Mouse (Mus musculus) fibroblast of lung, adult 2 months (primary cell): ENCODE results near the gene Capn5.
A peak's percentile ranks its signal among the peaks of the same experiment; 100 is the strongest.

Experiments
- DNase-seq: peaks from one replicate; pipeline ENCODE4 v3.0.0-alpha.2; 2011; ENCODE audit warnings: low read depth

Capn5 gene

DNA sequence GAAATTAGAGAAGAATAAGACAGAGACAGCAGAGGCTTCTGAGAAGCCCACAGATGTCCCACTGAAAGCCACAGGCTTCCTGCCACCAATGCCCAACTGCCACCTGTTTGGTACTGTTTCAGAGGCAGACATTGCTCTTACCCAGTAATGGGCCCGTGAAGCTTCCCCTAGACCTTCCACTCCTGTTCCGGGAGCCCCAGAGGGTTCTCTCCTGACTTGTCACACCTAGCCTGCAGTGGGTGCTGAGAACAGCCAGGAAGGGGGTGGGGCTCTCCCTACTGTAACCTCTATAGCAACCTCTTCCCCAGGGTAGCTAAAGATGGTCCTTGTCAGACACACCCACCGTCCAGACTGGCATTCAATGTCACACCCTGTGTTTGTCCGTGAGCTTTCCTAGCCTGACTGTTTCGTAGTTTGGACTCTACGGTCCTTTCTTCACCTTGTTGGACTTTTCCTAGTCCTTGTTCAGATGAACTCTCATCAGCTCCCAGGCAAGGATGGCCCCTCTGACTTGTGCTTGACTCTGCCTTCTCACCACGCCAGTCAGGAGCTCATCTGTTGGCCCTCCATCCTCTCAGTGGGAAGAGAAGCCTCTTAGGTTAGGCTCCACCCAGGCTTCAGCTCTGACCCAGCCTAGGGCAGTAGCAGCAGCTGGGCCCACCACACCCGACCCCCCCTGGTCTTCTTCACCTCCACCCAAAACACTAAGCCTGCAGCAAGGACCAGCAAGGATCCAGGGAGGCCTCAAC lies 1.6 kb downstream of the Capn5 start:
- DNase-seq, result no peak

DNA sequence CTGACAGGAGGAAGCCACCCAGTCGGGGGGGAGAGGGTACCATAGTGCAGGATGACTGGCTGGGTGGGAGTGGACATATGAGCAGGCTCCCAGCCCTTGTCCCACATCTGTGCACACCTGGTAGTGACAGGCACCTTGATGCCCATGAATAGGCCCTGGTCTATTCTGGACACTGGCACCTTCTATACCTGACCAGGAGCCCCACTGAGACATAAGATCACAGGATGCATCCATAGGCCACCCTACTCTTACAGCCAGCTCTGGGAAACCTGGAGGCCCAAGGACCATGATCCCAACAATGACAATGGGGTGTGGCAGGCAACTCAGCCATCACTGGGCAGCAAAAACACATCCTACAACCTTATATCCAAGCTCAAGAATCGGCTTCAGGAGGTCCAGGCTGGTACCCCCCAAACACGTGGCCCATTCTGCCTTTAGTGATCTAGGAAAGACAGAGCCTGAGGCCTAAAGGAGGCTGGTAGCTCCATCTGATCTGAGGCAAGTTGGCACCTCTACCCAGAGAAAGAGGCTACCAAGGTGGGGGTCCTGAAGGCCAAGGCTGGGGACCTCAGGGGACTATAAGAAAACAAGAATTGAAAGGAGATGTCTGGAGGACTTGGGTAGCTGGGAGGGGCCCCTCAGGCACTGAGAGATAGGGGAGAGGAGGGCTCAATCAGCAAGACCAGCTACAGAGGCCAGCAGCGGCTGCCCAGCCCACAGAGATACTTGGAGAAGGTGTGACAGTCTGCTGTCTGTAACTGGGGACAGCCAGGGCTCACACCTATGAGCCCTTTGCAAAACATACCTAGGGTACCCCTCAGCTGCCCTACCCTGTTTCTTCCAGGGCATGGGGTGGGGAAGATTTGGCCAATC lies 3.0 kb downstream of the Capn5 start:
- DNase-seq, result no peak

DNA sequence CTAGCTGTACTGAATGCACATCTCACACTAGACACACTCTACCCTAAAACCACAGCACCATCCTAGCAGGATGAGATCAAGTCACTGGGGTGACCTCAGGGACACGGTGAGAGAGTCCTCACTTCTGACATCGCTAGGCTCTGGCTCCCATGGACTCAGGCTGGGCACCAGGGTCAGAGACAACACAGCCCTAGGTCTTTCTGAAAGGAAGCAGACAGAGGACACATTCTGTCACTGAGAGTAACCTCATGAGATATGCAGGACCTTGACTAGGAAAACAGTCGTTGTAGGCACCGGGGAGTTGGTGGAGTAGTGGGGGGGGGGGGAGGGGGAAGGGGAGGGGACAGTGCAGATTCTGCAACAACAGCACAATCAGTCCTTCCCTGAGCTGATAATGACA lies 4.7 kb downstream of the Capn5 start:
- DNase-seq, result no peak

DNA sequence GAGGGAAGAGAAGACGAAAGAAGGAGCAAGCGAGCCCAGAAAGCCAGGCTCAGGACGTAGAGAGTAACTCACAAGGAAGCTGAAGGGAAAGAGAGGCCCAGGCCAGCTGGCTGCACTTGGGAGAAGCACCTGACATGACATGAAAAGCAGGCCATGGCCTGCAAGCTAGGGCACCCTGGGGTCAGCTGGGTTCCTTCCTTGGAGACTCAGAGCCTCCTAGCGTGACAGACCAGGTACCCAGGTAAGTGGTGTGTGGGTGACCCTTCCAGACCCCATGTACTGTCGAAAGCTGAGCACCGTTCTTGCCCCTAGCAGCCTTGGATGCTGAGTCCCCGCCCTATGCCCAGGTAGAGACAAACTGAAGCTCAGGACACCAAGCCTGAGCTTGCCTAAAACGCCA lies 5.4 kb downstream of the Capn5 start:
- DNase-seq, result no peak

DNA sequence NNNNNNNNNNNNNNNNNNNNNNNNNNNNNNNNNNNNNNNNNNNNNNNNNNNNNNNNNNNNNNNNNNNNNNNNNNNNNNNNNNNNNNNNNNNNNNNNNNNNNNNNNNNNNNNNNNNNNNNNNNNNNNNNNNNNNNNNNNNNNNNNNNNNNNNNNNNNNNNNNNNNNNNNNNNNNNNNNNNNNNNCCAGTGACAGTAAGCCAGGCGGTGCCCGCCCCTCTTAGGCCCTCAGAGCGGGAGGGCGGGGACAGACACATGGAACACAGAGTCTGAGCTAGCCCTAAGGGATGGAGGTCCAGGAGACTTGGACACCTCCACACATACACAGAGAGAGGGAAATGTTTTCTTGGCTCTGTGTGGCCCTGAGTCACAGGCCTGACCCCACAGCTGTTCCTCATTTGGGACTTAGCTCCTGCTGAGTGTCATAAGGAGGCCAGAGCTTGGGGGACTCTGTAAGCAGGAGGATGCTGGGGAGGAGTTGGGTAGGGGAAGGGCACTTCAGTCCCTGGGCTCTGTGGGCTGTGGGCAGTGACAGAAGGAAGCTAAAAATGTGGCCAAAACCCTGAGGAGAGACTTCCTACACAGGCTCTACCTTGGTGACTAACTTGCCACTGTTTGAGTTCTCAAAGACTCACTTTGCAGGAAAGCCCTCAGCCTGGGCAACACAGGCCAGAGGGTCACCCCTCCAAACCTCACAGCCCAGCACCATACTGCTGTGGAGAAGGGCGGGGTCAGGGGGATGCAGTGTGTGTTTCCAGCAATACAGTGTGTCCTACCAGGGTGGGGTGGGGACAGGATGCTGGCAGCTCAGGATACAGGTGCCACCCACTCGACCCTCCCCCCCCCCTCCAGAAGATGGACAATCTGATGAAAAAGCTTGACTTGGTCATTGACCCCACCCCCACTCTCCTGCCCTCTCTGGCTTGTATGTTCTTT lies 6.7 kb downstream of the Capn5 start:
- DNase-seq, result peak; percentile 95

DNA sequence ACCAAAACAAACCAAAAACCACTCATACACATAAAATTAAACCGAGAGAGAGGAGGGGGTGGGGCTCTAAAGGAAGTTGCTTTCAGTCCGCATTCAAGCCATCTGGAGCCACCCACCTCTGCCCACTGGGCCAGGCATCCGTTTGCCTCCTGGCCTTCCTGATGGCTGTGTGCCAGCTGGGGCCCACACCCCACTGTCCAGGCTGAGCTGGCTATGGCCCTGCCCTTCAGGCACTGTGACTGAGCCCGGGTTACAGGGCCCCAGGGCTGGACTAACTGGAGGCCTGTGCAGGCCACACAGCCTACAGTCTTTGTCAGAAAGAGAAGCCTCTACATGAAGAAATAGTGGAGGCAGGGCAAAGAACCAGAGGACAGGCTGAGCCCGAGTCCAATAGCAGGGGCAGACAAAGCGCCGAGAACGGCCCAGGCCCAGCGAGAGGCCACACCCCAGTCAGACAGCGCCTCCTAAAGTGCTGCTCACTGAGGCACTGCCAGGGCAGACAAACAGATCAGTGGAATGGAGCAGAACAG lies 13.0 kb downstream of the Capn5 start:
- no peak for DNase-seq

DNA sequence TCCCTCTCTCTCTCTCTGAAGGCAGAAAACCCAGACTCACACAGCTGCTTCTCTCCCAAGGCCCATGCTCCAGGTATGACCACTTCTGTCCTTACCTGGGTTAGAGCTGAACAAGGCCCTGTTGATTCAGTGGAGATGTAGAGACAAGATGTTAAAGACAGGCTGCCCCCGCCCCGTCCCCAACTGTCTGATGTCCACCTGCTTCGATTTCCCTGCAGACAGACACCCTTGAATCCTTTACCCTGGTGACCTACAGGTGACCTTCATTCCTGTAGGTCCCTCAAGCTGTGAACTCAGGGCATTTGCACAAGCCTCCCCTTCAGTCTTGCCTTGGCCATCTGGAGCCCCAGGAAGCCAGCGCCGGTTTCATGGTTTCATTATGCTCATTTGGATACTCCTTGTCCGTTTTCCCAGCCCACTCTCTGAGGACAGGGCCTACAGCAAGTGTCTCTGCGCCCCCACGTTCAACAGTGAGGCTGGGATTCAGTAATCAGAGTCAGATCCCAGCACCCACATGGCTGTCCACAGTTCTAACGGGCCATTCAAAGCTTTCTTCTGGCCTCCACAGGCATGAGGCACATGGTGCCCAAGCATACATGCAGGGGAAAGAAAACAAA lies 13.6 kb downstream of the Capn5 start:
- no peak for DNase-seq

DNA sequence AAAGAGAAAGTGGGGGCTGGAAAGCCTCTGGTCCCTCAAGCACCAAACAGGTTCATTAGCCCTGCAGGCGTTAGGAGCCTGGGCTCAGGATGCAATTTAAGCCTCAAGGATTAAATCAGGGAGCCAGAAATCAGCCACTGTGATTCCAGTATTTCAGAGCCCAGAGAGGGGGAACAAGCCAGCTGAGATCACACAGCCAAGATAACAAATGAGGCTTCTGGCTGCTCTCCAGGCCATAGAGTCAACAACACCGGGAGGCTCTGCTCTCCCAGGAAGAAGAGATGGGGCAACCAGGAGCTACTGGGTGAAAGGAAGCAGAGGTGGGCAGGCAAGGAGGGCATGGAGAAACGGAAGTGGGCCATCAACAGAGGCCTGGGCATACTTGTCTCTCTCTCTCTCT lies 14.4 kb downstream of the Capn5 start:
- no peak for DNase-seq

DNA sequence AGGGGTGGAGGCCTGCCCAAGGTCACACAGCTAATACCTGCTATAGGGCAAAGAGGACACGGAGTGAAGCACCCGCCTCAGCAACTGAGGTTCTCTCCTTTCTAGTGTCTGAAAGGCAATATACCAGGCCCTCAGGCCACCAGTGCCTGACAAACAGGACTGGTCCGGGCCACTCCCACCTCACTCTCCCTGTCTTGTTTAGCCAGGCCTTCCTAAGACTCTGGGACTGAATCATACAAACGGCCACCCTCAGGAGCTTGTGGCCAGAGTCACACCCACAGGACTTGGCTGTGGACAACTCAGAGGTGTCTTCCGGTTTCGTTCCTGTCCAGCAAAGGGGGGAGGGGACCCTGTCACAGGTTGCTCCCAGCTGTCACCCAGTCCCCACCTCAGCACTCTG lies 15.8 kb downstream of the Capn5 start:
- DNase-seq, result no peak

DNA sequence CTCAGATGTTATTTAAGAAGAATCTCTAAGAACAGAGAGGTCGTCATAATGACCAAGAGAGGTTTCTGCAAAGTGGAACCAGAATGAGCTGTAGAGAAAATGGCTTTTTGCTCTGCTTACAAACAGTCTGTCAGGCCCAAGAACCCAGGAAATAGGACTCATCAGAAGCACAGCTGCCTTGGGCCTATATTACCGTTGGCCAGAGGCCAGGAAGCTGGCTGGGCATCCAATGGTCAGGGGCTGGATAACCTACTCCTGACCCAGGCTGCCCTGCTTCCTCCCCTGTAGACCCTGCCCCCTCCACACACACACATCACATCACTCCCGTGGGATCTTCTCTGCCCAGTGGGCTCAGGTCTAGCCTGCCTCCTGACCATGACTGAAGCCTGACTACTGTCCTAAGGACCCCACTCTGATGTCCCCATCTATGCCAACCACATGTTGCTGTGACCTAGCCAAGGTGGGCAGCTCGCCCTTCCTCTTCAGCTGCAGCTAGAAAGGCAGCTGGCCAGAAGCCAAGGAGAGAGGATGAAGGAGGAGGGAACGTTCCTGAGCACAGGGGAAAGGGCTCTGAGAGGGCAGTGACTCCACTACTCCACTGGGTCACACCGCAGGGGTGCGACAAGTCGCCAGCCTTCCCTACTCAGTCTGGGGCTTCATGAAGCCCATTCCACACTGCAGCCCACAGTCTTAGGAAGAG lies 17.9 kb downstream of the Capn5 start:
- DNase-seq, result no peak

DNA sequence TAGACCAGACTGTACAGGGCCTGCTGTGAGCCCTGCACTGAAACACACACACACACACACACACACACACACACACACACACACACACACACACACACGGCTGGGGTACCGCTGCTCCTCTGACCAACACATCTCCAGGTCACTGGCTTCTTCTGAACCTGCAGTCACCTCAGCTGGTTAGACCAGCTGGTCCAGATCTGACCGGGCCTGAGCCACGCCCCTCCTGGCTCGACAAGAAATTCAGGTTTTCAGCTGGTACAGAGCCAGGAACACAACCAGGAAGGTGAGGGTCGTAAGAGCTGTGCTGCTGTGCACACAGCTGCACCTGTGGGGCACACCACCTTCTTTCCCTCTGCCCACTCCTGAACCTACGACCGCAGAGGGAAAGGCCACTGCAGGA lies 19.6 kb downstream of the Capn5 start:
- DNase-seq, result no peak

DNA sequence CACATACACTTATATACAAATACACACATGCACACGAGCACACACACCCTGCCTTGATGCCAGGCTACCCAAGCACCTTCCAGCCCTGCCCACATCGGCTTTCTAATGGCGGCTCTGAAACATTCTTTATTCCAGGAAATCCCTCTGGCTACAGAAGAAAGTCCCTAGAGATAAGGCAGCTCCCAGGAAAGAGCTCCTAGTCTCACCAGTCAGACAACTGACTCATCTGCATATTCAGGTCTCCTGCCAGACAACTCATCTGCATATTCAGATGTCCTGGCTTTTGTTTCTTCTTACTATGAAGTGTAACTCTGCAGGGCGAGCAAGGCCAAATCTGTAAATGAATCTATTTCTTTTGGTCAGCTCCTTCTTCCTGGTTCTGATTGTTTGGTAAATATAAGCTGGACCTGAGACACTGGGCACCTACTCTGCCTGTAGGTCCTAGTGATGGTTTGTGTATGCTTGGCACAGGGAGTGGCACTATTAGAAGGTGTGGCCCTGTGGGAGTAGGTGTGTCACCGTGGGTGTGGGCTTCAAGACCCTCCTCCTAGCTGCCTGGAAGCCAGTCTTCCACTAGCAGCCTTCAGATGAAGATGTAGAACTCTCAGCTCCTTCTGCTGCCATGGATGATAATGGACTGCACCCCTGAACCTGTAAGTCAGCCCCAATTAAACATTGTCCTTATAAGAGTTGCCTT lies 20.3 kb downstream of the Capn5 start:
- DNase-seq, result no peak

DNA sequence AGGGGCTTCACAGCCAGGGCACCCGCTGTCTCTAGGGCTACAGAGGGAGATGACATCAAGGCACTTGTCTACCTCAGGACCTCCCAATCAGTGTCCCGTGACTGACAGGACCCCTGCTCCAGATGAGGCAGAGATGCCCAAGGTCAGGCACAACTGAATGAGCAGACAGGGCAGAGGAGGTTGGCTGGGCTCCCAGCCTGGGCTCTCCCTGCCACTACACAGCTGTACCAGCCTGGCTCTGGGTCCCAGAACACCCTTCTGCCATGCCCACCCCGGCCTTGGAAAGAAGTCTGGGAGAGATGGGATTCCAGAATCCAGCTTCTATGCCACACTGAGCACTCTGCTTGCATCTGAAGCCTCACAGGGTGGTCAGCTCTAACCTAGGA lies 21.8 kb downstream of the Capn5 start:
- DNase-seq, result no peak

DNA sequence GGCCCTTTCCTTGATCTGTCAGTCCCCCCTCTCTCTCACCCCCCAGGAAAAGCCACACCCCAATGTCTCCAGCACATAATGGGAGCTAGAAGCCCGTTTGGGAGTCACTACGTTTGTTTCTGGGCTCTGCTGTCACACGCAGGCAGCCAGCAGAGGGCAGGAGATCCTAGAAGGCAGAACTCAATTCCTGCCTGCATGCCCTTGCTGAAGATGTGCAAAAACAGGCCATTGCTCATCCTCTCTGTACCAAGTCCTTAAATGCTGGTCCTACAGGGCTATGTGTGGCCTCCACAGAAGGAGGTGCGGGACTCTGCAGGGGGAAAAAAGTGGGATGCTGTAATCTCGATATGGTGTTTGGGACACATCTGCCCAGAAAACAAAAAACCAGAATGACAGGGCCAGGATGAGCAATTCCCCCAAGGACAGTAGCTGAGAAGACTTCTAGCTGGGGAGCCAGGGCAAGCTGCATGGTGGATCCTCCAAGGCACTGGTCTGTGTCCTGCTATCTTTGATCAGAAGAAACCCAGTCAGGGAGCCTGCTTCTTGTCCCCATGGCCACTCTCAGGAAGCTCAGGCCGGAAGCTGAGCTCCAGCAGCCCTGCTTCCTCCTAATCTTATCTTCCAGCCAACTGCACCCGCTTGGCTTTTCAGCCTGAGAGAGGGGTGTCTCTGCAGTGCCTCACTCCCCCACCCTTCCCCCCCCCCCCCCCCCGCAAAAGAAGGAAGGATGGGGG lies 22.4 kb downstream of the Capn5 start:
- no peak for DNase-seq

DNA sequence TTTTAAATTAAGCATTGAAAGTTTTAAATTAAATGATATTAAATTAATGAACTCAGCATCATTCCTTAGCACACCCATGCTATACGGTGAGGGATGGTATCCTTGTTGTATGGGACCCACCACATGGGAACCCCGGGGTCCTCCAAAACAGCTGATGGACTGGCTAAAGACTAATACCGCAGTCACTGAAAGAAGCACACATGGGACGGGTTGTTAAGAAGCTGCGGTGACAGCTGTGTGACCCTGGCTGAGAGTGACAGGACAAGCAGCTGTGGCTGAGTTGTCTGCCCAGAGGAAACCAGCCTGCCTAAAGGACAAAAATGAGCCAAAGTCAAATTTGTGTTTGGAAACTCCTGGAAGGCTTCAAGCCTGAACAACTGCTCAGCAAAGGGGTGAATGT lies 24.2 kb downstream of the Capn5 start:
- no peak for DNase-seq

DNA sequence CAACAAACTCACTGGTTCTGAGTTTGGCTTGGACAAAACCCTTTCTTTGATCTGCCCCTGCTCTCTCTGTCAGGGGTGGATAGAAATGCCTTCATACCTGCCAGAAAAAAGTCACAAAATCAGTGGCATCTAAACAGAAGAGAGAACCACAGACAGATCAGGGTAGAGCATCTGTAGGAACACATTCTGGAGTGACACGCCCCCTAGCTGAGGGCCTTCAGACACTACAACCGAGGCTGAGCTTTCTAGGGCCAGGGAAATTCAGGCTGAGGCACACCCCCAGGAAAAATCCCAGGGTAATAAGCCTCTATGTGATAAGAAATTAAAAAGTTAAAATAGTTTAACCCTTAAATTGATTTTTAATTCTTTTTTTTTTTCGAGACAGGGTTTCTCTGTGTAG lies 24.7 kb downstream of the Capn5 start:
- DNase-seq, result no peak

DNA sequence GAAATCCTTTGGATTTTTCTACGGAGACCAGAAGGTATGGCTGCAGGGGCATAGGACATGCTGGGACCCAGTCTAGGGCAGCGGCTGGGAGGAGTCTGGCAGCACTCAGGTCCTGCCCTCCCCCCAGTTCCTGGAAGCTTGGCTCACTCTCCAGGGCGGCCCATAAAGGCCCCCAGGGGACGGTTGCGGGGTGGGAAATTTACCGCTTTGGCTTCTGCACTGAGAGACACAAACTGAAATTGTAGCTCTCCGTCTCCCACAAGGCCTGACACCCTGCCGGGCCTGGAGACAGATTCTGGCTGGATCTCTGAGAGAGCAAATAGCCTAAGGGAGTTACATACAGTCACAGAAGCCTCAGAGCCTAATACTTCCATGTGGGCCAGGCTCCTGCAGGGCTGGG lies 25.7 kb downstream of the Capn5 start:
- DNase-seq, result no peak

DNA sequence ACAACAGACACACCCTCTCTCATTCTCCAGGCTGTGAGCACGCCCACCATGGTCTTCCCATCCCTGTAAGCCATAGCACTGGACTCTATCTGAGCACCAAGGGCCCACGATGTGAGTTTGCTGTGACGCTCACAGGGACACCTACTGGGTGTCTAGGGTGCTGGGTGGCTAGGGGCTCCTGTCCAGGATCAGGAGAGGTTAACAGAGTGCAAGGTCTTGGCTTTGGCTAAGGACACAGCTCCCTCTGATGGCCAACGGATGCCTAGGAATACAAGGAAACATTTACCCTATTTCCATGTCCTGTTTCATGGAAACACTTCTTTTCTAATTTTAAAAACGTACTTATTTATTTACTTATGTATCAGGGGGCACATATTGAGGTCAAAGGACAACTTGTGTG lies 27.5 kb downstream of the Capn5 start:
- no peak for DNase-seq

DNA sequence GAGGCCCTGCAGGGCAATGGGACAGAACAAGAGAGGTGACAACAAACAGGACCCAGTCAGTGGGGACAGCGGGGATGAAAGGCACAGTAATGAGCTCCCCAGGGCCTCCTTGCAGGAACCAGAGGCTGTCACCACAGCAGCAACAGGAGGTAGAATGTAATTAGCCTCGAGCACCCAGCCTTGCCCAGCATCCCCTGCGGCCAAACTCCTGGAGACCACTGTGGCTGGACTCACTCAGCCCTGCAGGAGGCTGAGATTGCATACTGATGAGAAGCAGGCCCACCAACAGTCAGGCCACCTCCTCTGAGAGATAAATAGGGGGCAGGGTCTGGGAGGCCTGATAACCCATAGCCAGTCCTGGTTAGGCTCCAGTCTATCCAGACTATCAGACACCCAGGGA lies 28.3 kb downstream of the Capn5 start:
- DNase-seq, result no peak
